Mouse (Mus musculus) megakaryocyte, embryonic 14.5 days (primary cell): ENCODE data around the gene Neurl1b.

Experiments used
- FLI1 ChIP-seq: IDR thresholded peaks from 2 replicates; pipeline ENCODE4 v1.6.1; 2012; ENCODE audit warnings: low read length, inconsistent platforms, mixed read lengths
- GATA1 ChIP-seq: IDR thresholded peaks from 3 replicates; pipeline ENCODE4 v1.6.1; 2012; ENCODE audit warnings: mixed read lengths, low read length, inconsistent platforms, borderline replicate concordance

DNA sequence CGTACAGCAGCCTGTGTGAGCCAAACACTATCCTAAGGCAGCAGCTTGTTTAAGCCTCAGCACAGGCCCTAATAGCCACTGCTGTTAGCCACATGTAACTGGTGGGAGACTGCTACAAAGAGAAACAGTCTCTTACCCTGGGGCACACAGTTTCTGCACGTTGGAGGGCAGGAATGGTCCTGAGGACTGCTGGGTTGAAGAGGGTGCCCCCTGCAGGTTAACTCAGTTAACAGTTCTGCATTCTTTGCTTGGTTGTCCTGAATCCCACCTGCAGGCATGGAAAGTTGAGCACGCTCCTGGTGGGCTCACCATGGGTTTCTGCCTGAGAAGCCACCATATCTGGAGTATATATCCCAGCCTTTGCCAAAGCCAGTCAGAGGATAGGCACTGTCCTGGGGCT is 6.9 kb downstream of the Neurl1b start:
- TF ChIP-seq FLI1 (no peak), GATA1 (no peak)
